Mouse (Mus musculus) cortical plate, adult 2 months (tissue): ENCODE measurements around the gene Taar7e.

Experiments used
- CTCF ChIP-seq: fragments of 200-500 bp; IDR thresholded peaks from 2 replicates; pipeline ENCODE4 v1.5.1; 2011; ENCODE audit warnings: mild to moderate bottlenecking, control low read depth, low read length; ENCODE audit not compliant: insufficient read depth; ENCODE audit errors: extremely low read depth
- POLR2A ChIP-seq: fragments of 200-500 bp; IDR thresholded peaks from 2 replicates; pipeline ENCODE4 v1.6.1; 2011; ENCODE audit warnings: mild to moderate bottlenecking, low read length, control low read depth; ENCODE audit not compliant: insufficient read depth; ENCODE audit errors: extremely low read depth

DNA sequence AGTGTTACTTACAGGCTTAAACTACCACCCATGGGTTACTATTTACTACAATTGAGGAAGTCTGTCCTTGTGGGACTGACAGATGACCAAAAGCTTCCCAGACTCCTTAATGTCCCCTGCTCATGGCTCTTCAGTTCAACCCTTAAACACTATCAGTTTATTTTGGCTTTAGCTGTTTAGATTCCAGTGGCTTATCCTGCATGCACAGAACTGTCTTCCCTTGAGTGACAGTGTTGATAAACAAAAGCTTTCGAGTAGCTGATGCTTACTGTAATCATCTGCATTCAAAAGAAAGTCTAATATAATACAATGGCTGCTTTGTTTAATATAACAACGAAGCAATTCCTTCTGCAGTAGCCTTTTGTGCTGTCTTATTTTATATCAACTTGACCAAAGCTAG, 30.4 kb upstream of the Taar7e start:
- TF ChIP-seq POLR2A (no peak), CTCF (no peak)
